Mouse (Mus musculus) bone marrow, adult 2 months (tissue): ENCODE data around the gene Wdr54.

Experiments
- CTCF ChIP-seq: fragments of 200-500 bp; IDR thresholded peaks from 2 replicates; pipeline ENCODE4 v1.5.1; 2011; ENCODE audit warnings: low read length, control low read depth; ENCODE audit not compliant: control insufficient read depth, insufficient read depth
- POLR2A ChIP-seq: fragments of 200-500 bp; IDR thresholded peaks from 2 replicates; pipeline ENCODE4 v1.6.1; 2011; ENCODE audit warnings: low read depth, mild to moderate bottlenecking, control low read depth, low read length, borderline replicate concordance; ENCODE audit not compliant: control insufficient read depth

DNA sequence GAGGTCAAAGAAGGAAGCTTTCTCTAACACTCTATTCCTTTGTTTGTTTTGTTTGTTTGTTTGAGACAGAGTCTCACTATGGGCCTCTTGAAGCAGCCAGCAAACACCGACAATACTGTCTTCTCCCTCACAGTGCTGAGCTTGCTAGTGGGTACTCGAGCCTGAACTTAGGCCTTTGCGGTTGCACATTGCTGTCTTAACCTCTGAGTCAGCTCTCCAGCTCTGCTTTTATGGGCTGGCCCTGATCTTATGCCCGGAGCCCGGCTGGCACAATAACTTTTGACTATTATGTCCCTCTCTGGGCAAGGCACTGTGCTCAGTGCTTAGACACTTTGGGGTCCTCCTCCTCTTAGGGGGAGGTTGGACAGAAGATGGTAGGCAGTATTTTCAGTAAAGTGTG, 13.7 kb upstream of the Wdr54 start:
- TF ChIP-seq CTCF (no peak), POLR2A (no peak)
